Mouse (Mus musculus): Measurements from ENCODE around the gene Kif16b. TPM values are rescaled to one million over a fixed set of nuclear protein-coding genes. Genes with fewer than 3 reads are reported as not detected.

The Kif16b gene
- total and polyA plus RNA-seq, 2 experiments from 2014 or later: 2.7 to 9.9 TPM

DNA sequence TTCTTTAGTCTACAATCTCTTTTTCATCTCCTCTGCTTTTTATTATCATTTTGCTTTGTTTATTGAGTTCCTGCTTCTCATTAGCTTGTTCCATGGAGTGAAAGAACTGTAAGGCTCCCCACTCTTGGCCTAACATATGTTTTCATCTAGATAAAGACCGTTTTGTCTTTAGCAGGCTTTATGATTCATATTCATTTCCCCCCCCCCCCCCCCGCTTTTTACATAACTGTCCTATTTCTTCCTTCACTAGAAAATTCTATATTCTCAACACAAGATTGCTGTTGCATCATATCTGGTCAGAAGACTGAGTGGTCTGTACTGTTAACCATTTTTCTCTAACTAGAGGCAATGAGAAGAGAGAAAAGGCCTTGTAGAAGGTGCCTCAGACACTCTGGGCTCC is 137.1 kb downstream of the Kif16b start:
- Histone ChIP-seq H3K9me3 (ENCODE audit: low read length) (no peaks in the 10 kb centered on the region), H3K4me1 (ENCODE audit: insufficient read depth) (no peaks in the 10 kb centered on the region), H3K4me3 (ENCODE audit: low read depth, low read length) (no peak overlapping the region), H3K27me3 (ENCODE audit: insufficient read depth, low read length) (no peaks in the 10 kb centered on the region), H3K27ac (ENCODE audit: low read depth, low read length) (no peak overlapping the region), H3K9ac (no peak overlapping the region), H3K4me2 (ENCODE audit: low read depth) (no peak overlapping the region), H3K36me3 (ENCODE audit: insufficient read depth) (no peaks in the 10 kb centered on the region)
- no peak for ATAC-seq
- DNase-seq: no peak
- WGBS: 79% methylated on average over 2 of the region's 2 CpGs
- no peak for TF ChIP-seq CTCF (IDR thresholded peaks at IDR 0.05; ENCODE audit: low read depth)

- no peaks in the 10 kb centered on the region for H3K4me1 ChIP-seq (ENCODE audit: insufficient read depth)
- H3K4me3 ChIP-seq (ENCODE audit: low read depth, low read length): no peak overlapping the region
- TF ChIP-seq CTCF (IDR thresholded peaks at IDR 0.05; ENCODE audit: low read depth): no peak
- H3K9ac ChIP-seq: no peak overlapping the region
- H3K27ac ChIP-seq (ENCODE audit: low read depth, low read length): no peak overlapping the region
- no peaks in the 10 kb centered on the region for H3K9me3 ChIP-seq (ENCODE audit: low read length)
- ATAC-seq: no peak
- DNase-seq: no peak
- no peaks in the 10 kb centered on the region for H3K27me3 ChIP-seq (ENCODE audit: insufficient read depth, low read length)
- WGBS: 86% methylated on average over 4 of the region's 4 CpGs
- H3K36me3 ChIP-seq (ENCODE audit: insufficient read depth): no peaks in the 10 kb centered on the region
- no peak overlapping the region for H3K4me2 ChIP-seq (ENCODE audit: low read depth)
Observed at GRCm38 (mm10) chr2:142760843-142761242, 140.5 kb downstream of the Kif16b start.

GRCm38 (mm10) chr2:142759192-142759591 is 142.1 kb downstream of the Kif16b start:
- H3K27me3 ChIP-seq (ENCODE audit: insufficient read depth, low read length): no peaks in the 10 kb centered on the region
- no peaks in the 10 kb centered on the region for H3K4me1 ChIP-seq (ENCODE audit: insufficient read depth)
- H3K4me2 ChIP-seq (ENCODE audit: low read depth): no peak overlapping the region
- 97% methylated on average over 4 of the region's 4 CpGs for WGBS
- H3K27ac ChIP-seq (ENCODE audit: low read depth, low read length): no peak overlapping the region
- no peak for DNase-seq
- ATAC-seq: no peak
- no peak for TF ChIP-seq CTCF (IDR thresholded peaks at IDR 0.05; ENCODE audit: low read depth)
- no peak overlapping the region for H3K9ac ChIP-seq
- H3K4me3 ChIP-seq (ENCODE audit: low read depth, low read length): no peak overlapping the region
- H3K36me3 ChIP-seq (ENCODE audit: insufficient read depth): no peaks in the 10 kb centered on the region
- H3K9me3 ChIP-seq (ENCODE audit: low read length): no peaks in the 10 kb centered on the region

- 87% methylated on average over 3 of the region's 3 CpGs for WGBS
- H3K9ac ChIP-seq: no peak overlapping the region
- no peaks in the 10 kb centered on the region for H3K27me3 ChIP-seq (ENCODE audit: insufficient read depth, low read length)
- DNase-seq (no peak), ATAC-seq (no peak)
- no peak overlapping the region for H3K4me2 ChIP-seq (ENCODE audit: low read depth)
- no peak overlapping the region for H3K27ac ChIP-seq (ENCODE audit: low read depth, low read length)
- TF ChIP-seq CTCF (IDR thresholded peaks at IDR 0.05; ENCODE audit: low read depth): no peak
- no peaks in the 10 kb centered on the region for H3K9me3 ChIP-seq (ENCODE audit: low read length)
- no peaks in the 10 kb centered on the region for H3K36me3 ChIP-seq (ENCODE audit: insufficient read depth)
- H3K4me1 ChIP-seq (ENCODE audit: insufficient read depth): no peaks in the 10 kb centered on the region
- H3K4me3 ChIP-seq (ENCODE audit: low read depth, low read length): no peak overlapping the region
Observed at GRCm38 (mm10) chr2:142758091-142758765, 143.1 kb downstream of the Kif16b start.

DNA sequence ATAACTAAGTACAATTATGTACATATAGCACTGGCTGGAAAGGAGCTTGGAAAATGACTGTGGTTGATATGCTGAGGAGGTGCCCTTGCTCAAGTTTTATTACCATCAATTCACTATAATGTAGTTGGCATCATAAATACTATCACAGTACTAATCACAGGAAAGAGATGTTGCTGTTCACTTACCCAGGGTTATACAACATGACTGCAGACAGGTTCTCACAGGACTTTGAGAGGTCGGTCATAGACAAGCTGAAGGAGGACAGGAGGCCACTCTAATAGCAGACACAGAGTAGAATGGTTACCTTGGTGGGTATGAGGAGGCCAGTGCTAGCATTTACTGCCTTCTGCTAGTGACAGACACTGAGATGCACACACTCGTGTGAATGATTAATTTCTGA is 162.0 kb downstream of the Kif16b start:
- Histone ChIP-seq H3K27ac (ENCODE audit: low read depth, low read length) (no peak overlapping the region), H3K9ac (no peak overlapping the region), H3K36me3 (ENCODE audit: insufficient read depth) (no peaks in the 10 kb centered on the region), H3K4me3 (ENCODE audit: low read depth, low read length) (no peak overlapping the region), H3K4me2 (ENCODE audit: low read depth) (no peak overlapping the region), H3K9me3 (ENCODE audit: low read length) (no peaks in the 10 kb centered on the region), H3K4me1 (ENCODE audit: insufficient read depth) (no peaks in the 10 kb centered on the region), H3K27me3 (ENCODE audit: insufficient read depth, low read length) (no peaks in the 10 kb centered on the region)
- WGBS: 87% methylated on average over 2 of the region's 2 CpGs
- TF ChIP-seq CTCF (IDR thresholded peaks at IDR 0.05; ENCODE audit: low read depth): no peak
- DNase-seq (no peak), ATAC-seq (no peak)

GRCm38 (mm10) chr2:142738488-142738887 is 162.8 kb downstream of the Kif16b start:
- H3K36me3 ChIP-seq (ENCODE audit: insufficient read depth): no peaks in the 10 kb centered on the region
- H3K4me1 ChIP-seq (ENCODE audit: insufficient read depth): no peaks in the 10 kb centered on the region
- no peak overlapping the region for H3K4me3 ChIP-seq (ENCODE audit: low read depth, low read length)
- H3K4me2 ChIP-seq (ENCODE audit: low read depth): no peak overlapping the region
- TF ChIP-seq CTCF (IDR thresholded peaks at IDR 0.05; ENCODE audit: low read depth): no peak
- no peak for ATAC-seq
- 81% methylated on average over 2 of the region's 2 CpGs for WGBS
- H3K9ac ChIP-seq: no peak overlapping the region
- no peak overlapping the region for H3K27ac ChIP-seq (ENCODE audit: low read depth, low read length)
- H3K27me3 ChIP-seq (ENCODE audit: insufficient read depth, low read length): no peaks in the 10 kb centered on the region
- no peak for DNase-seq
- no peaks in the 10 kb centered on the region for H3K9me3 ChIP-seq (ENCODE audit: low read length)

DNA sequence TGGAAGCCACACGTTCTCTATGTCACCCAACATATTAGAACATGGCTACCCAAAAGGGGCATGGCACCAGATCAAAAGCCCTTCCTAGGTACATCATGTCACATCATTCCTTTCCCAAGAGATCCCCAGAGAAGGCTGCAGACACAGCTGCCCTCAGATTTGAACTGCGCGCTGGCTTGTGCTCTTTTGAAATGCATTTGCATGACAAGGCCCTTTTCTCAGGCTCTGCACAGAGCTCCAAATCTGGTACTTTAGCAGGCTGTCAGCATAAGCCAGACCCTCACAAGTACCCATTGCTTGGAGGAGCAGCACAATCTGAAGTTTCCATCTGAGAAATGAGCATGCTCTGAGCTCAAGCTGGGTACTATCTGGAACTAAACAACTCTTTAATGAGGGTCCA is 165.6 kb downstream of the Kif16b start:
- no peaks in the 10 kb centered on the region for H3K36me3 ChIP-seq (ENCODE audit: insufficient read depth)
- peaks cover 5% of the 10 kb centered on the region; the same call in 1 of the 2 replicates for H3K4me1 ChIP-seq (ENCODE audit: insufficient read depth)
- H3K4me3 ChIP-seq (ENCODE audit: low read depth, low read length): no peak overlapping the region
- DNase-seq (no peak), ATAC-seq (no peak)
- no peak for TF ChIP-seq CTCF (IDR thresholded peaks at IDR 0.05; ENCODE audit: low read depth)
- H3K4me2 ChIP-seq (ENCODE audit: low read depth): no peak overlapping the region
- no peaks in the 10 kb centered on the region for H3K27me3 ChIP-seq (ENCODE audit: insufficient read depth, low read length)
- H3K9me3 ChIP-seq (ENCODE audit: low read length): no peaks in the 10 kb centered on the region
- H3K9ac ChIP-seq: no peak overlapping the region
- 49% methylated on average over 3 of the region's 3 CpGs for WGBS
- H3K27ac ChIP-seq (ENCODE audit: low read depth, low read length): no peak overlapping the region
